Mouse (Mus musculus) kidney, adult 10 weeks (tissue): ENCODE data around the gene 9130008F23Rik. TPM values are rescaled to one million over a fixed set of nuclear protein-coding genes. Genes with fewer than 3 reads are reported as not detected.

Source experiments
- polyA plus RNA-seq: library from polyadenylated mRNA; stranded (reverse); fragments of 350-450 nt; fragmentation: Illumina TruSeq; extraction: RNeasy Lipid Tissue Mini Kit (QIAGEN cat#74804); gene quantifications from one replicate; pipeline ENCODE4 v1.2.3, GENCODE M21; 2014; ENCODE audit warnings: low read depth, low replicate concordance

The 9130008F23Rik gene
- 4.9 TPM for polyA plus RNA-seq

DNA sequence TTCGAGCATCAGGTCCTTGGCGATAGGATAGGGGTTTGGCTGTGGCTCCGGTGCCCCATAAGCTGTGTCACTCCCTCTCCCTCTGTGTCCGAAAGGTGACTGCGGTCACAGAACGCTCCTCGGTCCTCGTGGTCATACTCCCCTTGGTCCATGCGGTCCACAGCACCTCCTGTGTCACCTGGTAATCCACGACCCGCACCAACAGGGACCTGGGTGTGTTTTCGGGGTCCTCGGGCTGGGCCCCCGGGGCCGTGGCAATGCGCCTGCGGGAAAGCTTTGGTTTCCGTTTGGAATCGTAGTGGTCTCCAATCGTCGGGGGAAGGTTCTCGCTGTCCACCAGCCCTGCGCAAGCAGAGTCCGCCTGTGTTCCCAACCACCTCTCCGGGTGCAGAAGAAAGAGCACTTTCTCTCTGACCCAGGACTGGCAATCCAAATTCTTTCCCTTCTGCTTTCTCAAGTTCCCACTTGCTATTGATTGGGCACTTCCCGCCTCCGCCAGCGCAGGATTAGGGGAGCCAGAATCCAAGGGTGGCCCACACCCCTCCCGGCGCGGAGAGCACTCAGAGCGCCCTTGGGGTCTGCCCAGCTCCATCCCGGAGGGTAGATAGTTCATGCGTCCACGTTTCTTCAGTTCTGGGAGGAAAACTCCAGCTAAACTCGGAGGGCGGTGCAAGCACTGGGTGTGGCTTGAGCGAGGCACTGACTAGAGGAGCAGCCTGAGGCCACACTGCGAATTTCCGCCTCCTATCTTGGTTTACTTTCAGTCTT, at the start of gene 9130008F23Rik:
TSS of gene 9130008F23Rik (minus strand) at position 636 of the 768 bp plus-strand sequence.

GRCm38 (mm10) chr17:40914250-40914649, 33.9 kb upstream of the 9130008F23Rik start, which contains the start of gene Glyatl3:
Glyatl3 (minus strand) TSS chr17:40914350.

Other genes starting within 250 kb of the 9130008F23Rik start
- not detected for gene Esp3, start 248.5 kb downstream of the 9130008F23Rik start, polyA plus RNA-seq
- gene Esp1, start 153.4 kb downstream of the 9130008F23Rik start, polyA plus RNA-seq = not detected
- gene Crisp2, start 73.6 kb downstream of the 9130008F23Rik start, polyA plus RNA-seq = 1.7 TPM
- not detected for gene Rhag, start 69.4 kb downstream of the 9130008F23Rik start, polyA plus RNA-seq
- not detected for gene Glyatl3, start 33.8 kb upstream of the 9130008F23Rik start, polyA plus RNA-seq
- 380 TPM for gene Mut, start 54.1 kb upstream of the 9130008F23Rik start, polyA plus RNA-seq
- 13.2 TPM for gene Cenpq, start 54.5 kb upstream of the 9130008F23Rik start, polyA plus RNA-seq